Mouse (Mus musculus) intestine, postnatal 0 days (tissue): ENCODE results near the gene Abhd16a. TPM values are rescaled to one million over a fixed set of nuclear protein-coding genes. Genes with fewer than 3 reads are reported as not detected.

Experiments used
- ATAC-seq: fragments of 200-750 bp; cut with Nextera tagmentation; 2 replicates; pipeline ENCODE4 v1.8.0; 2017; ENCODE audit warnings: mild to moderate bottlenecking, moderate TSS enrichment, moderate library complexity
- H3K27ac ChIP-seq: fragments of 300-500 bp; sonication (generic); 2 replicates; pipeline ENCODE4 v1.5.1; 2014; ENCODE audit warnings: mild to moderate bottlenecking, low read depth, low read length, moderate library complexity
- H3K27me3 ChIP-seq: fragments of 300-500 bp; sonication (generic); replicated peaks from 2 replicates; pipeline ENCODE4 v1.6.1; 2014; ENCODE audit warnings: low read length, mixed read lengths; ENCODE audit not compliant: control insufficient read depth, insufficient read depth
- H3K36me3 ChIP-seq: fragments of 300-500 bp; sonication (generic); 2 replicates; pipeline ENCODE4 v1.6.1; 2014; ENCODE audit warnings: mild to moderate bottlenecking, moderate library complexity; ENCODE audit not compliant: control insufficient read depth, insufficient read depth
- H3K4me1 ChIP-seq: fragments of 300-500 bp; sonication (generic); replicated peaks from 2 replicates; pipeline ENCODE4 v1.6.1; 2014; ENCODE audit warnings: antibody characterized with exemption, low read length, mixed read lengths; ENCODE audit not compliant: control insufficient read depth, insufficient read depth
- H3K4me2 ChIP-seq: fragments of 300-500 bp; sonication (generic); replicated peaks from 2 replicates; pipeline ENCODE4 v1.6.1; 2014; ENCODE audit warnings: low read depth, mild to moderate bottlenecking, moderate library complexity
- H3K4me3 ChIP-seq: fragments of 300-500 bp; sonication (generic); 2 replicates; pipeline ENCODE4 v1.5.1; 2014; ENCODE audit warnings: low read depth, low read length
- H3K9ac ChIP-seq: fragments of 300-500 bp; sonication (generic); 2 replicates; pipeline ENCODE4 v1.6.1; 2014; ENCODE audit warnings: mild to moderate bottlenecking, low read depth, low read length
- H3K9me3 ChIP-seq: fragments of 300-500 bp; sonication (generic); 2 replicates; pipeline ENCODE4 v1.6.1; 2016; ENCODE audit warnings: mixed run types; ENCODE audit not compliant: control insufficient read depth
- CTCF ChIP-seq: sonication (generic); IDR thresholded peaks from 2 replicates; pipeline ENCODE4 v1.5.1; 2016; ENCODE audit warnings: low read depth, mild to moderate bottlenecking, control low read depth, antibody characterized with exemption, moderate library complexity
- WGBS: fragments of 180-500 bp; shearing (Covaris S2); extraction: QIAGEN DNeasy Blood & Tissue Kit; methylation state at CpG from one replicate; pipeline ENCODE4 v1.1.7; 2014; 5-methylcytosine and 5-hydroxymethylcytosine counted together
- polyA plus RNA-seq: library from polyadenylated mRNA; unstranded; fragments of >200 nt; fragmentation: Nextera tagmentation; extraction: Ambion mirVana; gene quantifications from 2 replicates; pipeline ENCODE4 v1.2.1, GENCODE M21; 2015

The Abhd16a gene
- 101 and 103 TPM in 2 replicates for polyA plus RNA-seq

GRCm38 (mm10) chr17:35088825-35089644 is at the start of gene Abhd16a:
Abhd16a (plus strand) TSS chr17:35089263.
- Histone ChIP-seq H3K36me3 (peaks cover 32% of the 10 kb centered on the region), H3K27me3 (no peaks in the 10 kb centered on the region), H3K9ac (peak within 1 kb of the TSS; percentile 78), H3K4me3 (peak within 1 kb of the TSS; percentile 64), H3K4me2 (peak within 1 kb of the TSS; percentile 75), H3K9me3 (no peaks in the 10 kb centered on the region), H3K4me1 (peaks cover 8% of the 10 kb centered on the region; the same call in 1 of the 2 replicates), H3K27ac (peak within 1 kb of the TSS; percentile 91)
- 2% methylated on average over 67 of the region's 67 CpGs for WGBS
- ATAC-seq, result peak; percentile 98
- TF ChIP-seq CTCF, result peak; percentile 32

- ATAC-seq, result no peak
- Histone ChIP-seq H3K36me3 (no peaks in the 10 kb centered on the region), H3K4me3 (no peak overlapping the region), H3K9ac (no peak overlapping the region), H3K9me3 (no peaks in the 10 kb centered on the region), H3K4me1 (peaks cover 11% of the 10 kb centered on the region; the same call in 1 of the 2 replicates), H3K4me2 (no peak overlapping the region), H3K27ac (no peak overlapping the region), H3K27me3 (no peaks in the 10 kb centered on the region)
- WGBS, result 77% methylated on average over 4 of the region's 4 CpGs
- no peak for TF ChIP-seq CTCF
These were observed 45.3 kb upstream of the Abhd16a start for GRCm38 (mm10) chr17:35043794-35044193.

GRCm38 (mm10) chr17:35044904-35045806 is 43.9 kb upstream of the Abhd16a start:
- H3K27ac ChIP-seq, result no peak overlapping the region
- peak overlapping the region; percentile 94 for H3K4me2 ChIP-seq
- H3K4me3 ChIP-seq, result peak overlapping the region; percentile 51; the same call in 1 of the 2 replicates
- 64% methylated on average over 7 of the region's 7 CpGs for WGBS
- ATAC-seq, result no peak
- TF ChIP-seq CTCF, result no peak
- H3K4me1 ChIP-seq, result peaks cover 11% of the 10 kb centered on the region
- no peaks in the 10 kb centered on the region for H3K27me3 ChIP-seq
- no peaks in the 10 kb centered on the region for H3K9me3 ChIP-seq
- no peak overlapping the region for H3K9ac ChIP-seq
- H3K36me3 ChIP-seq, result no peaks in the 10 kb centered on the region

- 4% methylated on average over 46 of the region's 48 CpGs for WGBS
These were observed 43.0 kb upstream of the Abhd16a start for GRCm38 (mm10) chr17:35045807-35046680.

GRCm38 (mm10) chr17:35046681-35047455 is 42.2 kb upstream of the Abhd16a start, which contains the start of gene Msh5:
Msh5 (minus strand) TSS chr17:35046745.
- TF ChIP-seq CTCF, result no peak

More at GRCm38 (mm10) chr17:35045807-35046680, 43.0 kb upstream of the Abhd16a start:
- Histone ChIP-seq H3K27me3 (no peaks in the 10 kb centered on the region), H3K9ac (peak overlapping the region; percentile 79), H3K4me2 (peak overlapping the region; percentile 94), H3K27ac (peak overlapping the region; percentile 76), H3K9me3 (no peaks in the 10 kb centered on the region), H3K4me3 (peak overlapping the region; percentile 51), H3K4me1 (peaks cover 11% of the 10 kb centered on the region), H3K36me3 (no peaks in the 10 kb centered on the region)
- TF ChIP-seq CTCF, result no peak
- ATAC-seq, result no peak

More at GRCm38 (mm10) chr17:35046681-35047455, 42.2 kb upstream of the Abhd16a start, which contains the start of gene Msh5:
- H3K27me3 ChIP-seq, result no peaks in the 10 kb centered on the region
- peak; percentile 91 for ATAC-seq
- H3K4me3 ChIP-seq, result peak within 1 kb of the TSS; percentile 51
- H3K4me1 ChIP-seq, result peaks cover 12% of the 10 kb centered on the region
- H3K4me2 ChIP-seq, result peak within 1 kb of the TSS; percentile 94
- peak within 1 kb of the TSS; percentile 79 for H3K9ac ChIP-seq
- WGBS, result under 1% methylated on average over 33 of the region's 33 CpGs
- no peaks in the 10 kb centered on the region for H3K9me3 ChIP-seq
- peak within 1 kb of the TSS; percentile 97 for H3K27ac ChIP-seq
- H3K36me3 ChIP-seq, result no peaks in the 10 kb centered on the region
